Mouse (Mus musculus) kidney, adult 2 months (tissue): ENCODE results near the gene Msrb1. TPM values are rescaled to one million over a fixed set of nuclear protein-coding genes. Genes with fewer than 3 reads are reported as not detected.

ENCODE experiments used
- DNase-seq: peaks from one replicate; pipeline ENCODE4 v3.0.0; 2021
- H3K27ac ChIP-seq: fragments of 200-500 bp; 2 replicates; pipeline ENCODE4 v1.5.1; 2012; ENCODE audit warnings: low read depth, low read length, control low read depth, inconsistent platforms; ENCODE audit not compliant: insufficient read depth
- H3K27me3 ChIP-seq: fragments of 200-500 bp; replicated peaks from 2 replicates; pipeline ENCODE4 v1.6.1; 2012; ENCODE audit warnings: mild to moderate bottlenecking, moderate library complexity, low read length, inconsistent platforms; ENCODE audit not compliant: control insufficient read depth, insufficient read depth
- H3K36me3 ChIP-seq: fragments of 200-500 bp; 2 replicates; pipeline ENCODE4 v1.6.1; 2012; ENCODE audit warnings: mild to moderate bottlenecking, moderate library complexity, low read length, inconsistent platforms; ENCODE audit not compliant: control insufficient read depth, insufficient read depth
- H3K4me1 ChIP-seq: fragments of 200-500 bp; 2 replicates; pipeline ENCODE4 v1.6.1; 2011; ENCODE audit warnings: low read length; ENCODE audit not compliant: control insufficient read depth, insufficient read depth
- H3K4me3 ChIP-seq: fragments of 200-500 bp; 2 replicates; pipeline ENCODE4 v1.5.1; 2011; ENCODE audit warnings: mild to moderate bottlenecking, low read depth, low read length, control low read depth; ENCODE audit not compliant: insufficient read depth
- CTCF ChIP-seq: fragments of 200-500 bp; conservative IDR thresholded peaks from 2 replicates; pipeline ENCODE4 v1.5.1; 2011; ENCODE audit warnings: low read depth, mild to moderate bottlenecking, control low read depth, low read length, moderate library complexity, mixed read lengths; ENCODE audit not compliant: insufficient read depth, insufficient read length
- POLR2A ChIP-seq: fragments of 200-500 bp; IDR thresholded peaks from one replicate; pipeline ENCODE4 v1.6.1; 2011; ENCODE audit warnings: low read depth, low read length, control low read depth
- WGBS: fragments of 180-500 bp; shearing (Covaris S2); methylation state at CpG from one replicate; pipeline ENCODE4 v1.1.7; 2018; 5-methylcytosine and 5-hydroxymethylcytosine counted together
- polyA plus RNA-seq: library from polyadenylated mRNA; depleted of rRNA; stranded (reverse); fragments of >200 nt; gene quantifications from 2 replicates; pipeline ENCODE4 v1.2.3, GENCODE M21; 2012

Gene Msrb1
- polyA plus RNA-seq, 1 experiment: 209 TPM

- no peak overlapping the region; the same call in 1 of the 2 replicates for H3K4me3 ChIP-seq
- H3K4me1 ChIP-seq: peaks cover 2% of the 10 kb centered on the region; the same call in 1 of the 2 replicates
- DNase-seq: no peak
- TF ChIP-seq POLR2A (no peak), CTCF (no peak)
- no peaks in the 10 kb centered on the region for H3K27me3 ChIP-seq
- 31% methylated on average over 13 of the region's 13 CpGs for WGBS
- no peaks in the 10 kb centered on the region; the same call in 1 of the 2 replicates for H3K36me3 ChIP-seq
- H3K27ac ChIP-seq: no peak overlapping the region
These were observed 14.1 kb upstream of the Msrb1 start for GRCm38 (mm10) chr17:24722220-24722924.

- Histone ChIP-seq H3K27ac (peak overlapping the region; percentile 90), H3K27me3 (no peaks in the 10 kb centered on the region), H3K4me1 (peaks cover 2% of the 10 kb centered on the region; the same call in 1 of the 2 replicates), H3K4me3 (peak overlapping the region; percentile 87), H3K36me3 (no peaks in the 10 kb centered on the region; the same call in 1 of the 2 replicates)
- TF ChIP-seq CTCF (no peak), POLR2A (no peak)
- DNase-seq: no peak
- under 1% methylated on average over 12 of the region's 12 CpGs for WGBS
These were observed 13.1 kb upstream of the Msrb1 start for GRCm38 (mm10) chr17:24723122-24723880.

- DNase-seq: no peak
- Histone ChIP-seq H3K27ac (peak overlapping the region; percentile 90), H3K4me1 (peaks cover 2% of the 10 kb centered on the region; the same call in 1 of the 2 replicates), H3K36me3 (no peaks in the 10 kb centered on the region; the same call in 1 of the 2 replicates), H3K27me3 (no peaks in the 10 kb centered on the region), H3K4me3 (peak overlapping the region; percentile 87)
- no peak for TF ChIP-seq CTCF
- no peak for TF ChIP-seq POLR2A
- under 1% methylated on average over 15 of the region's 15 CpGs for WGBS
These were observed 12.6 kb upstream of the Msrb1 start for GRCm38 (mm10) chr17:24723881-24724180.

- H3K27ac ChIP-seq: peak within 1 kb of the TSS; percentile 90
- no peaks in the 10 kb centered on the region for H3K27me3 ChIP-seq
- H3K4me1 ChIP-seq: peaks cover 2% of the 10 kb centered on the region; the same call in 1 of the 2 replicates
- peak within 1 kb of the TSS; percentile 87 for H3K4me3 ChIP-seq
- TF ChIP-seq POLR2A (peak; percentile 96), CTCF (peak; percentile 96; the same call in 1 of the 2 replicates)
- H3K36me3 ChIP-seq: no peaks in the 10 kb centered on the region; the same call in 1 of the 2 replicates
- DNase-seq: peak; percentile 98
- under 1% methylated on average over 30 of the region's 30 CpGs for WGBS
These were observed 12.3 kb upstream of the Msrb1 start, which contains the start of gene Ndufb10 for GRCm38 (mm10) chr17:24724184-24724583. Gene Ndufb10, minus strand, starts transcription at chr17:24724478.

- Histone ChIP-seq H3K27me3 (no peaks in the 10 kb centered on the region), H3K4me3 (no peak overlapping the region), H3K36me3 (no peaks in the 10 kb centered on the region; the same call in 1 of the 2 replicates), H3K27ac (no peak overlapping the region), H3K4me1 (peaks cover 2% of the 10 kb centered on the region; the same call in 1 of the 2 replicates)
- TF ChIP-seq POLR2A: no peak
- no peak for TF ChIP-seq CTCF
- WGBS: 64% methylated on average over 3 of the region's 3 CpGs
- no peak for DNase-seq
These were observed 10.6 kb upstream of the Msrb1 start for GRCm38 (mm10) chr17:24725637-24726390.

GRCm38 (mm10) chr17:24727618-24728017 is 8.8 kb upstream of the Msrb1 start, which contains the start of gene Rpl3l:
Gene Rpl3l, plus strand, starts transcription at chr17:24727820.
- Histone ChIP-seq H3K4me1 (peaks cover 11% of the 10 kb centered on the region; the same call in 1 of the 2 replicates), H3K27me3 (no peaks in the 10 kb centered on the region), H3K4me3 (no peak within 1 kb of the TSS), H3K27ac (no peak within 1 kb of the TSS), H3K36me3 (no peaks in the 10 kb centered on the region)
- WGBS: 66% methylated on average over 2 of the region's 2 CpGs
- DNase-seq: no peak
- no peak for TF ChIP-seq POLR2A
- no peak for TF ChIP-seq CTCF

- WGBS: 68% methylated on average over 17 of the region's 17 CpGs
- TF ChIP-seq POLR2A (no peak), CTCF (no peak)
- Histone ChIP-seq H3K36me3 (no peaks in the 10 kb centered on the region), H3K27me3 (no peaks in the 10 kb centered on the region), H3K4me3 (no peak overlapping the region), H3K27ac (no peak overlapping the region), H3K4me1 (peaks cover 16% of the 10 kb centered on the region)
- no peak for DNase-seq
These were observed 8.3 kb upstream of the Msrb1 start for GRCm38 (mm10) chr17:24728184-24728583.
